Mouse (Mus musculus) right cerebral cortex, adult 18-20 months (tissue): Measurements from ENCODE around the gene Adcyap1r1.

Experiments
- DNase-seq: peaks from one replicate; pipeline ENCODE4 v3.0.0; 2022; ENCODE audit warnings: mixed read lengths

The Adcyap1r1 gene

DNA sequence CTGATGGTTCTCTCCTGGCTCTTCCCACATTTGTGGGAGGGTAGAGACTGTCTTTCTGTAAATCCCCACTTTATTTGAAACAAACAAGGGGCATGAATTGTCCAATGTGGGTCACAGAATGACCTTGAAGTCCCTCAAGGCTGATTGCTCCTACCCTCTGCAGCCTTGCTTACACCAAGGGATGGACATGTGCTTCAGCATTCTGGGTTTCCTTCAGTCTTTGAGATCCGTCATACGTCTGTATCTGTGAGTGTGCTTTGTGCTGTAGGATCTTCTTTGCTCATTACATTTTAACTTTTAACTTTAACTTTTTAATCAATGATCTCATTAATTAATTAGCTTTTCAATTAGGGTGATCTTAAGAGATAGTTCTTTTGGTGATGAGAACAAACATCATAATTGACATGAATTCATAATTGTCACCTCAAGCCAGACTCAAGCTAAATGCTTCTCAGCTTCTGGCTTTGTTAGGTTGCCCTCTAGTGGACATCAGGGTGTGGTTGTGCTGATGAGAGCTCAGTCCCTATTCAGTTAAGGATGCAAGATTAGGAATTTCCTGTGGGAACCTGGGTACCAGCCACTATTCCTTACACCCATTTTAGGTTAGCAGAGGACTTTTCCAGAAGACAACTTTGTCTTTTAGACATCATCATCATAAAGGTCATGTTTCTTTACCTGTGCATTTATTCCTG is 53.2 kb downstream of the Adcyap1r1 start:
- peak; percentile 72 for DNase-seq

DNA sequence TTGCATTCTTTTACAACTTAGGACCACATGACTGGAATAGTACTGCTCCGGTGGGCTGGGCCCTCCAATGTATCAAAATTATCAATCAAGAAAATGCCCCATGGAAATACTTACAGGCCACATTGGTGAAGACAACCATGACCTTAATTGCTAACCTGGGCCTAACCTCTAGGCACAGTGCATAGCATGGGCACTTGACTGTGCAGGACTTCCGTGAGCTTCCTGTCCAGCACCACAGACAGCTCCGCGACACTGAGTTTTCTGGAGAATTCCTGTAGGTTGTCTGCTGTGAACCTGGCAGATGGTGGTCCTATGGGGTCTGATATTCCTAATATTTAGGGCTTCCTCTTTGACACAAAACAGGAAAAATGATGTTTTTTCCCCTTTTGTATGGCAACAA is 54.7 kb downstream of the Adcyap1r1 start:
- DNase-seq: no peak

DNA sequence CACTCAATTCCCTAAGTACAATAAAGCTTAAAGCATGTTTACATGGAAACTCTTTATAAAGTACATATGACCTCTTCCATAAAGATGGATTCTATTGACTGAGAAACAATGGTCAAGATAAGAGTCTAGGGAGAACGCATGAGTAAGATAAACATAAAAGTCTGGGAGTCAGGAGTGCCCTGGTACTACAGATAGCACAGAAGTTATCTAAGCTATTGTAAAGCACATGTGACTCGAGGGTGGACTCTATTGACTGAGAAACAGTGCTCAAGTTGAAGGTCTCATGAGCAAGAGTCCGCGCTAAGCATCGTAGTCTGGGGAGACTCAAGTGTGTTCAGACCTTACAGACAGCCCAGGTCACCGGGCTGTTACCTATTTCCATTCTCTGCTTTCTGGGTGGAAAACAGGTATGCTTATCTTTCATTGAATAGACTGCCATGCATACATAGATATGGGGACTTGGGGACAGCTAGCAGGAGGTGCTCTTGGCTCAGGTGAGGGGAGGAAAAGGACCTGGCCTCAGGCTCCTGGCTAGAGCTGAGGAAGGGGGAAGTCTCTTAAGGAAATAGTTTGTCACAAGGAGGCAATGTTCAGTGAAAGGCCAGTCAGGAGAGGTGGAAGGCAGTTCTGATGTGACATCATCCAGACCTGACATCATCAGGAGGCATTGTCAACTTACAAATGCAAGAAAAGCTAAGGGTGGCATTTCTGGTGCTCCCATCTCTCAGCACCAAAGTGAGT is 57.5 kb downstream of the Adcyap1r1 start:
- DNase-seq: no peak

DNA sequence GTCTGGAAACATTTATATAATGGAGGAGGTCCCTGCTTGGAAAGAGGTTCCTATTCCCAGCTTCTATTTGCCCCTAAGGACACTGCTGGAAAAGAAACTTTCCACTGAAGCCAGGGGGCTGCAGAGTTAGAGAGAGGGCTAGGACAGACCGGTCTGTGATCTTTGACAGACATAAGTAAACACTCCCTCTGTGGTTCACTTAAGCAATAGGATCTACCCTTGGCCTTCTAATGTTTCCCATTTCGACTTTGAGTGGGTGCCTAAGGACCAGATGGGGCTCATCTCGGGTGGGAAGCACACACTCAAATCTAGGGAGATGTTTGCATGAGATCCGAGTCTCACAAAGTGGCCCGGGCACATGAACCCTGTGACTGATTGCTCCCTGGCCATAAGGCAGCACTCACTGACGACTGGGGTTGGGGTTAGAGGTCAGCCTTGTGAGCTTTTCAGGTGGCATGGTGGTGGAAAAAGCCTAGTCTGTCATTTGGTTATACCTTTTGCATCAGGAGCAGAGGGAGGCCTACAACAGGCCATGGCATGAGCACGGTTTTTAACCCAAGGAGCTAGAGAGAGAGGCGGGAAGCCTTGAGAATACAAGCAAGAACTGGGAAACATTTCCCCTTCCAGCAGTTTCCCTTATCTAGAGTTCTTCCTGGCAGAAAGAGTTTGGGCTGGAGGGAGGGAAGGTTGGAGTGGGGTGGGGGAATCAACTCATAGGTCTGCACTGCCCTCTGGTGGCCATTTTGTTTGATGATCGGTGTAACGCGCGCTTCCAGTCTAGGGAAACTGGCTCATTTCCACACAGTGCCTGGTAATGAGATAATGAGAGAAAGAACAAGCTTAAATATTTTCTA is 59.7 kb downstream of the Adcyap1r1 start:
- peak; percentile 82 for DNase-seq

DNA sequence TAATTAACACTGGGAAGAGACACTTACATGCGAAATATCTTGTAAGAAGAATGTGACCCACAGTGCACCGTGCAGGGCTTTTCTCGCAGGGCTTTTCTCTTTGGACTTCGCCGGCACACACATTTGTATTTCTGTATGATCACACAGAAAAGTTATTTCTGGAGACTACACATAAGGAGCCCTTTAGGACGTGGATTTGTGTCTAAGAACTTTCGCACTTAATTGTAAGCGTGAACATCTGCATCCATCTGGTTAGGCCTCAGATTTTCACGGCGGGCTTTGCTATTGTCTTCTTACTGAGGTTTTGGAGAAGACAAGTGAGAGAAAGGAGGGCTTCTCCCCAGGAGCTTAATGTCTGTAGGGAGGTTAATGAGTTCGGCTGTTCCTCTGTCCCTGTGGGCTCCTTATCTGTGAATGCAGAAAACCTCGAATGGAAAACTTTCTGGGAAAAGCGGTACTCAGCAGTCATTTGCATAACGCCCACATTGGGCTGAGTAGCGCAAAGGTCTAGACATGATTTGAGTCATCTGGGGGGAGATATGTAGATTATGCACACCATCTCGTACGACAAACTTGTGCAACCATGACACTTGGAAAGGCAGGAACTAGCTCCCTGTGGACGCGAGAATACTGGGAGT is 60.4 kb downstream of the Adcyap1r1 start:
- peak; percentile 21 for DNase-seq

DNA sequence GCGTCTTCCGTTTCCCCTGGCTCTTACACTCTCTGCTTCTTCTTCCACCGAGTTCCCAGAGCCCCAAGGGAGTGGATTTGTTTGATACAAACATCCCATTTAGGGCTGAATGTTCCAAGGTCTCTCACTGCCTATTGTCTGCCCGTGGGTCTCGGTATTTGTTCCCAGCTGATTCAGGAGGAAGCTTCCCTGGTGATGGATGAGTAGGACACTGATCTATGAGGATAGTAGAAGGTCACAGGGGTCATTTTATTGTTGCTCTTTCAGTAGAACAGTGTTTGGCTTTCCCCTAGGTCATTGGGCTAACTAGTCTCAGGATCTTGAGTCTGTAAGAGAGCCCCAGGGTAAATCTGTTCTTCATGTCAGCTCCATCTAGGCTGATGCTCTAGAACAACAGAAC is 61.7 kb downstream of the Adcyap1r1 start:
- no peak for DNase-seq

DNA sequence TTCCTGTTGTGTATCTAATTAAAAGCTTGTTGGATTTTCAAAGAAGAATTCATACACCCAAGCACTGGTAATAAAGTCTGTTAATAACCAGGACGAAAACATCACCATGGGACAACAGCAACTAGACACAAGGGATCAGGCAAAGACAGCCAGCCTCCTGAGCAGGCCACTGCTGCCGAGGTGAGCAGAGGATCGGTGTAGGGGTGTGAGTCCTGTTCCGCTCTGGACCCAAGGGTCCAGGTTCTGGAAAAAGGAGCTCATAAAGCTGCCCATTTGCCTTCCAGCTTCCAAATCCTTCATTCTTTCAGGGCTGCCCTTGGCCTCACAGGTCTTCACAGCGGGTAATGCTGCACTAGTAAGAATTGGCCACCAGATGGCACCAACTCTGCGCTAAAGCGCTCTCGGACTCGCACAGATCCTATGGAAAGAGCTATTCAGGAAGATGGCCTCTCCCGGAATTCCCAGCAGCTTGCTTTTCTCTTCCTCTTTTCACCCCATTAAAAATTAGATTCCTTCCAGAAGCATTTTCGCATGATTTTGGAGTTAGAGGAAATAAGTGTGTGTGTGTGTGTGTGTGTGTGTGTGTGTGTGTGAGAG is 67.9 kb downstream of the Adcyap1r1 start:
- DNase-seq: peak; percentile 88

DNA sequence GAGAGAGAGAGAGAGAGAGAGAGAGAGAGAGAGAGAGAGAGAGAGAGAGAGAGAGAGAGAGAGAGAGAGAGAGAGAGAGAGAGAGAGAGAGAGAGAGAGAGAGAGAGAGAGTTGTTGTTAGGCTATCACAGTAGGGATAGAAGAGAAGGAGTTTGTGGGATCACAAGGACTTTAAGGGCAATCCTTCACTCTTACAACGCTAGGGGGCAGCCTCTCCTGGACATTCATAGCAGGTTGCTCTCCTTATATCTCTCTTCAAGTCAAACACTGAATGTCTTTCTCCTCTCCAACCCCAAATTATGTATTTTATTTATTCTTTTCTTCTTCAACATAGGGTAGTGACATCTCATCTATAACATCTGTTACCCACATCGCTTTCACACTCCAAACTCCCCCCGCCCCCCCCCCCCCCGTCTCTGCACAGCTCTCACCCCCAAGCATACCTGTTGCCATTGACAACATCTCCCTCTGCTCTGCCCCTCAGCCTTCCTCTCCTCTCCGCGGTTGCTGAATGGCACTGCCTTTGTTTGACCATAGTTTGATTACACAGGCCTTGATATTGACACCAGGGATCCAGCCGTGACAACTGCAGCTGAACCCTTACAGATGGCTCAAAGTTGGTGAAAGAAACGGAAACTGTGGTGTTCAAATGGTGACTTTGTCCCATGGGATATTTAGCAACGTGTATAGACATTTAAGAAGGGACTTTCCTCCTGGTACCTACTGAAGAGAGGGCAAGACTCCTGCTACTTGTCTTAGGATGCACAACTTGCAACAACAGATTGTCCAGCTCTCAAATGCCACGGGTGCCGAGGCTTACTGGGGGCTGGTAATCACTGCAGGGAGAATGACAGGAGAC is 68.7 kb downstream of the Adcyap1r1 start:
- peak; percentile 73 for DNase-seq

DNA sequence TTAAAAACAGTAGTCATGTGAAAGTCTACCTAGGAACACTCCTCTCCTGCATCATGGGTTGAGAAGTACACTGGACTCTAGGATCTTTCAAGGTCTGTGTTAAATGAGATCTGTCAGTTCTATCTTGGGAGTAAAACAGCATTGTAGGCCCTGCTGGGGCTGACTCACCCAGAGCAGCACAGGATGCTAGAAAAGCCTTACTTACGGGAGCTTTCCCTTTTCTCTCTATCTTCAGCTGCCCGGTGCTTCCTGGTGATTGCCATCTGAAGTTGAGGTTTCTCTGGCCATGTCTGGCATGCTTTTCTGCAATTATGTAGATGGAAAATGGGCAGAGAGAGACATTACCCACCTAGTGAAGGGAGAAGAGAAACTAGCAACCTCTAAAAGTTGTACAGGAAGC is 84.7 kb downstream of the Adcyap1r1 start:
- no peak for DNase-seq

DNA sequence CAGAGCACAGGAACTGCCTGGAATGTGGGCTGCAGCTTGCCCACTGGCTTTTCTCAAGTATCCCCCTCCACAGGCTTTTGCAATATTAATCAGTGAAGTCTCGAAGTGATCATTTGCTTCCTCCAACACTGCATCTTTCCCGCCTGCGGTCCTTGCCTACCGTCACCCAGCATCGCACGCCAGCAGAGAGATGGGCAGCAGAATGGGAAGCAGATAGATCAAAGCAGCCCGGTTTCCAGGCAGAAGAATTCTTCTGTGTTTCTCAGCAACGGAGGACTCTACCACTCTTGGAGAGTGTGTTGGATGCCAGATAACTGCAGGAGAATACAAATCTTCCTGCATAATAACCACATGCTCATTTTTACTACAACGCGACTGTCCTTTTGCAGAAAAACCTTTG is 87.4 kb downstream of the Adcyap1r1 start:
- DNase-seq: peak; percentile 32

DNA sequence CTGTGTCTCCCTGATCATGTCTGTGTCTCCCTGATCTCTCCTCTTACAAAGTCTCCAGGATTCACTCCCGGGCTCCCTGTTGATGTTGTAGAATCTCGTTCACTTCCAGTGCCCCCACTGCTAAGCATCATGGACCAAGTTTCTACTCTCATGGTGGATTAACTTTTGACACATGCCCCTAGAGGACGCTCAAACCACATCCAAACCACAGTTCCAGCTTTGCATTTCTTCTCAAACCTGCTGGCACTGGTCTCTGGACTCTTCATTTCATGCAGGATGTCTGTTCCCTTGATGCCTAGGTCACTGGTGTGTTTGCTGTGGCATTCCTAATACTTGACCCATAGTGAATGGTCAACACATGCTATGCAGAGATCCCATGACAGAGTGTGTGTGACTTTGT is 90.6 kb downstream of the Adcyap1r1 start:
- DNase-seq: peak; percentile 35

DNA sequence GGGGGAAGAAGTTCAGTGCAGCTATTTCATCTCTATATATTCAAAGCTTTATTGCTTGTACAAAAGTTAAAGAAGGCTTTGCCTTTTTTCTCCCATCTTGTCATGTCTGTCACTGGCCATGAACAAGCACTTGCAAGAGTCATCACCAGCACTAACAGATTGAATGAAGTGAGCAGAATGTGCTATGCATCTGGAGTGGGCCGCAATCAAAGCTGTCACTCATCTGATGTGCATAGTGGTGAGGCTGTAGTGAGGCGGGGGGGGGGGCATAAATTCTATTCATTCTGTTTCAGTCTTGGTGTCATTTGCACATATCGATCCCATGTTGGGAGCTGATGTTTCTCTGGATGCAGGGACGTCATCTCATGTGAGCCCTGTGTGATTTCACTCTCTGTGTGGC is 91.6 kb downstream of the Adcyap1r1 start:
- DNase-seq: no peak

DNA sequence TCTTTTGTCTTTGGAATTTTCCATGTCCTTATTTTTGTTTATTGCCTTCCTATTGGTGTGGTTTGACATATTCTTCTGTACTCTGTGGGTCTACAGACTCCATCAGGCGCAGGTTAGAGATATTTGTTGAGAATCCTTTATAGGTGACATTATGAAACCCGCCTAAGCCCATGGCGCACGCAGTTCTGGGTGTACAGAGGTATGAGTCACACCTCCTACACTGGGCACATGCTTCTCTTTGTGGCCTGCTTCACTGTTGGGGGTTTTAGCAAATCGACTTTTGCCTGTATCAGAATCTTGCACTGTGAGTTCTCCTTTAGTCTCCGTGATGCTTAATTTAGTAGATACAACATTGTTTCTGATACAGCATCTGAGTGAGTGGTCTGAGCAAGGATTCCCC is 97.4 kb downstream of the Adcyap1r1 start:
- DNase-seq: peak; percentile 70

DNA sequence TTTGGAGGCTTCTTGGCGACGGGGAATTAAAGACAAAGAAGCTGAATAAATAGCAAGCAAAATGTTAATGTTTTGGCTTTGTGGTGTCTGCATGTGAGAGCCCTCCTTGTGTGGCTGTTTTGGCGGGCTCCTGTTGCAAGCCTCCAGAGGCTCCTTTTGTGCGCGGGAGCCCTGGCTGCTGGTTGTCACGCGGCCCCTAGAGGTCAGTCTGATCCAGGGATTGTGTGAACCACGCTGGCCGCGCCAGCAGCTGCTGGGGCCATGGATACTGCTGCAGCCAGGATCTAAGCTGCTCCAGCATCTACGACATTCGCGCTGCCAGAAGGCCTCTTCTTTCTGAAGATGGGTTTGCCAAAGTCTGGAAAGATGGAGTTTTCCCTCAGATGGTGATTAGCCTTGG is 99.1 kb downstream of the Adcyap1r1 start:
- DNase-seq: peak; percentile 53
